Mouse (Mus musculus) midbrain, embryonic 10.5 days (tissue): ENCODE results near the gene Tle4. TPM values are rescaled to one million over a fixed set of nuclear protein-coding genes. Genes with fewer than 3 reads are reported as not detected.
A peak's percentile ranks its signal among the peaks of the same experiment; 100 is the strongest.
"Not testable (repeated sequence)": the region's sequence is repeated elsewhere in the genome, so short reads cannot be mapped to it uniquely, and the experiment has no call there.

ENCODE experiments used
- DNase-seq: peaks from one replicate; pipeline ENCODE4 v3.0.0-alpha.2; 2017; ENCODE audit warnings: low spot score
- H3K27ac ChIP-seq: fragments of 300-500 bp; sonication (generic); replicated peaks from 2 replicates; pipeline ENCODE4 v1.5.1; 2016; ENCODE audit warnings: mild to moderate bottlenecking
- H3K27me3 ChIP-seq: fragments of 300-500 bp; sonication (generic); 2 replicates; pipeline ENCODE4 v1.6.1; 2016; ENCODE audit warnings: low read depth, mild to moderate bottlenecking; ENCODE audit not compliant: poor library complexity, severe bottlenecking
- H3K36me3 ChIP-seq: fragments of 300-500 bp; sonication (generic); 2 replicates; pipeline ENCODE4 v1.6.1; 2016; ENCODE audit warnings: mild to moderate bottlenecking, moderate library complexity
- H3K4me1 ChIP-seq: fragments of 300-500 bp; sonication (generic); 2 replicates; pipeline ENCODE4 v1.6.1; 2016
- H3K4me3 ChIP-seq: fragments of 300-500 bp; sonication (generic); 2 replicates; pipeline ENCODE4 v1.5.1; 2016; ENCODE audit warnings: mild to moderate bottlenecking, moderate library complexity
- H3K9me3 ChIP-seq: fragments of 300-500 bp; sonication (generic); replicated peaks from 2 replicates; pipeline ENCODE4 v1.6.1; 2016; ENCODE audit warnings: mild to moderate bottlenecking
- WGBS: fragments of 180-500 bp; shearing (Covaris S2); methylation state at CpG from one replicate; pipeline ENCODE4 v1.1.7; 2016; 5-methylcytosine and 5-hydroxymethylcytosine counted together
- polyA plus RNA-seq: library from polyadenylated mRNA; unstranded; fragments of >200 nt; fragmentation: Nextera tagmentation; extraction: Ambion mirVana; gene quantifications from 2 replicates; pipeline ENCODE4 v1.2.1, GENCODE M21; 2016

The Tle4 gene
- 19.0 and 23.6 TPM in 2 replicates for polyA plus RNA-seq

DNA sequence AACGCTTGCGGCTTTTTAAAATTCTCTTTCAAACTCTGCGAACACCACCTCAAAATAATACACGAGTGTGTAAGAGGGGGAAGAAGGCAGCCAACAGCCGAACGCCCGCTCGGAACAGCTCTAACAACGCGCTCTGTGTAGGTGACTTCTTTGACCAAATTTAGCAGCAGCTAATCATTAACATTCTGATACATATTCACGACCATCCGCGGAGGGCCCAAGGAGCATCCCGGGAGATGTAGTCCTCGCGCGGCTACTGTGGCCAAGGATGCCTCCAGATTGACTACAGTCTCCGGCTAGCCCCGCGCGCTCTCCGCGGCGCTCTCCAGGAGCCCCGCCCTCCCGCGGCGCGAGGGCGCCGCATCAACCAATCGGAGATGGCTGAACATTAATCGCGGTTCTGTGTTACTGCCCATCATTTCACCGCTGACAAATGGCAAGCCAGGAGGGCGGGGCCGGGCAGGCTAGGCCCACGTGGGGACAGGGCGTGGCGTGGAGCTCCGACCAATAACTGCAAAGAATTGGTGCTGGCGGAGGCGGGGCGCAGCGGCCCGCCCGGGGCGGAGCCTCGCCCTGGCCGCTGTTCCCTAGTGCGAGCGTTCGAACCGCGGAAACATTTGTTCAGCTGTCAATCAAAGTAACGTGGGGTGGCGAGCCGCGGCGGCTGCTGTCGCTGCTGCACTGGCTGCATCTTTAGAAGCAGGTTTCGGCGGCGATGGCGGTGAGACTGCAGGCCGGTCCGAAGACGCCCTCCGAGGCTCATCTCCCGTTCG lies at the start of gene Tle4:
TSS of gene Tle4 (minus strand) at position 135 of the 773 bp plus-strand sequence.
- H3K27me3 ChIP-seq, result peaks cover 33% of the 10 kb centered on the region
- peaks cover 50% of the 10 kb centered on the region for H3K4me1 ChIP-seq
- under 1% methylated on average over 71 of the region's 71 CpGs for WGBS

DNA sequence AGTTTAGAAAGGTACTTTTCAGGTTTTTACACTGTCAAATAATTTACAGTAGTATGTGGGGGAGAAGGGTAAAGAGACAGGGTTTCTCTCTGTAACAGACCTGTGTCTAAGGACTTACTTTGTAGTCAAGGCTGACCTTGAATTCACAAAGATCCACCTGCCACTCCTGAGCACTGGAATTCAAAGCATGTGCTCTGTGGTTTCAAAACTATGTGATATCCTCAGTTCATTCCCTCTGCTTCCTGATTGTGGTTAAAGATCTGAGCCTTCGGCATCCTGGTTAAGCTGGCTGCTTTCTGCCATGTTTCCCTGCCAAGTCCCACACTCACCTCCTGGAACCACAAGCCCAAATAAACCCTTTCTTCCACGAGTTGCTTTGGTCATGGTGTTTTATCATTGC lies 47.8 kb upstream of the Tle4 start:
- Histone ChIP-seq H3K36me3 (no peaks in the 10 kb centered on the region), H3K4me3 (no peak overlapping the region), H3K27ac (no peak overlapping the region), H3K4me1 (no peaks in the 10 kb centered on the region), H3K9me3 (no peaks in the 10 kb centered on the region), H3K27me3 (no peaks in the 10 kb centered on the region)
- 85% methylated on average over 2 of the region's 2 CpGs for WGBS
- DNase-seq, result no peak

More for the DNA sequence above, at the start of gene Tle4:
- peak; percentile 100 for DNase-seq
- H3K4me3 ChIP-seq, result peak within 1 kb of the TSS; percentile 90
- peaks cover 3% of the 10 kb centered on the region for H3K36me3 ChIP-seq
- peak within 1 kb of the TSS; percentile 98 for H3K27ac ChIP-seq
- H3K9me3 ChIP-seq, result no peaks in the 10 kb centered on the region

DNA sequence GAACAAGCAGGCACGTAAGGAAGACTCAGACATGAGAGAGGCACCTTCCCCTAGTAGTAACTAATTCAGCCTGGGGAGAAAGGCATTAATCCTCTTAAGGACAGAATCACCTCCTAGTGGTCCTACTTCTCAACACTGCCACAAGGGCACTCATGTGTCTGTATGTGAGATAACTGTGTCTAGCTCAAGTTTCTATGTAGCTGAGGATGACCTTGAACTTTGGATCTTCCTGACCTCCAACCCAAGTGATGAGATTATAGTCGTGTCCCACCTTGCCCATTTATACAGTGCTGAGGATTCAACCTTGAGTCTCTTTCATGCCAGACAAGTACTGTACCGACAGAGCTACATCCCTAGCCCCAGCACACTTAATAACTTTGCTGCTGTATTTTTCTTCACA lies 46.9 kb upstream of the Tle4 start:
- no peaks in the 10 kb centered on the region for H3K27me3 ChIP-seq
- WGBS, result 75% methylated on average over 3 of the region's 3 CpGs
- no peak overlapping the region for H3K4me3 ChIP-seq
- no peaks in the 10 kb centered on the region for H3K9me3 ChIP-seq
- no peak overlapping the region for H3K27ac ChIP-seq
- H3K4me1 ChIP-seq, result no peaks in the 10 kb centered on the region
- no peak for DNase-seq
- no peaks in the 10 kb centered on the region for H3K36me3 ChIP-seq

DNA sequence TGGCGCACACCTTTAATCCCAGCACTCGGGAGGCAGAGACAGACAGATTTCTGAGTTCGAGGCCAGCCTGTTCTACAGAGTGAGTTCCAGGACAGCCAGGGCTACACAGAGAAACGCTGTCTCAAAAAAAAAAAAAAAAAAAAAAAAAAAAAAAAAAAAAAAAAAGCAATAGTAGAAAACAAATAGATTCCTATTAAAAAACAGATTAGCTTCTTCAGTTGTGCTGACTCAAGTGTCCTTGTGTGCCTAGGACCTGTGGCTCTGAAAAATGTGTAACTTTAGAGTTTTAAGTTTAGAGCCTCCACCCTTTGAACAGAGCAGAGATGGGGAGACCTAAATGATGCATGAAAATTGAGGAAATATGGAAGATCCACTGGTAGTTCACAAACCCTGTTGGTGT lies 45.2 kb upstream of the Tle4 start:
- H3K36me3 ChIP-seq, H3K9me3 ChIP-seq, H3K27me3 ChIP-seq, H3K4me3 ChIP-seq, DNase-seq, H3K27ac ChIP-seq, H3K4me1 ChIP-seq: not testable (repeated sequence)
- WGBS, result 89% methylated on average over 4 of the region's 4 CpGs

DNA sequence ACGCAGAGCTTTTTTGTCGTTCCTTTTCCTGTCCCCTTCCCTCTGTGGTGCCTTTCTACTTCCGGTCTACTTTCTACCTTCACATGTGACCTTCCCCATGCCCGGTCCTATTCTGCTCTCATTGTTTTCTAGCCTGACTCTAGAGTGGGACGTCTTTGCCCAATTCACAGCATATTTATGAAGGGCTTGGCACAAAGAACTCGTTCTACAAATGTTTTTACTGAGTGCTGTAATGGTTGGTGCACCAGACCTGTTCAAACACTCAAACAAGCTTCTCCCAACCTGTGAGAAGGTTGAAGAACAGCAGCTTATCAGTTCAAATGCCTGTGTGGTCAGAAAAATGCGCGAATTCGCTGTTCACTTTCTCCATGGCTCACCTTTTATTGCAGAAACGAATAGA lies 44.8 kb upstream of the Tle4 start:
- Histone ChIP-seq H3K36me3 (no peaks in the 10 kb centered on the region), H3K4me3 (no peak overlapping the region), H3K9me3 (no peaks in the 10 kb centered on the region), H3K27me3 (0 out of 2 replicates have a peak, but pooled peaks cover 4% of the 10 kb centered on the region), H3K4me1 (no peaks in the 10 kb centered on the region), H3K27ac (no peak overlapping the region)
- no peak for DNase-seq
- WGBS, result 88% methylated on average over 10 of the region's 10 CpGs

GRCm38 (mm10) chr19:14635213-14635928 lies 37.5 kb upstream of the Tle4 start:
- H3K4me3 ChIP-seq, result no peak overlapping the region
- no peaks in the 10 kb centered on the region for H3K36me3 ChIP-seq
- H3K27ac ChIP-seq, result no peak overlapping the region
- no peaks in the 10 kb centered on the region; the same call in 1 of the 2 replicates for H3K9me3 ChIP-seq
- H3K27me3 ChIP-seq, result 0 out of 2 replicates have a peak, but pooled peaks cover 4% of the 10 kb centered on the region
- 64% methylated on average over 10 of the region's 10 CpGs for WGBS
- no peak for DNase-seq
- peaks cover 4% of the 10 kb centered on the region; the same call in 1 of the 2 replicates for H3K4me1 ChIP-seq

GRCm38 (mm10) chr19:14623355-14623754 lies 25.5 kb upstream of the Tle4 start:
- Histone ChIP-seq H3K9me3 (no peaks in the 10 kb centered on the region), H3K4me1 (no peaks in the 10 kb centered on the region), H3K27me3 (0 out of 2 replicates have a peak, but pooled peaks cover 4% of the 10 kb centered on the region), H3K36me3 (no peaks in the 10 kb centered on the region), H3K27ac (no peak overlapping the region), H3K4me3 (no peak overlapping the region)
- no peak for DNase-seq
- WGBS, result 83% methylated on average over 4 of the region's 4 CpGs

- H3K27me3 ChIP-seq, result peaks cover 8% of the 10 kb centered on the region
- H3K27ac ChIP-seq, result no peak overlapping the region
- DNase-seq, result no peak
- no peaks in the 10 kb centered on the region for H3K36me3 ChIP-seq
- 94% methylated on average over 1 of the region's 1 CpGs for WGBS
- no peak overlapping the region for H3K4me3 ChIP-seq
- H3K4me1 ChIP-seq, result no peaks in the 10 kb centered on the region
- no peaks in the 10 kb centered on the region for H3K9me3 ChIP-seq
These were observed 22.7 kb upstream of the Tle4 start for GRCm38 (mm10) chr19:14620534-14620933.

DNA sequence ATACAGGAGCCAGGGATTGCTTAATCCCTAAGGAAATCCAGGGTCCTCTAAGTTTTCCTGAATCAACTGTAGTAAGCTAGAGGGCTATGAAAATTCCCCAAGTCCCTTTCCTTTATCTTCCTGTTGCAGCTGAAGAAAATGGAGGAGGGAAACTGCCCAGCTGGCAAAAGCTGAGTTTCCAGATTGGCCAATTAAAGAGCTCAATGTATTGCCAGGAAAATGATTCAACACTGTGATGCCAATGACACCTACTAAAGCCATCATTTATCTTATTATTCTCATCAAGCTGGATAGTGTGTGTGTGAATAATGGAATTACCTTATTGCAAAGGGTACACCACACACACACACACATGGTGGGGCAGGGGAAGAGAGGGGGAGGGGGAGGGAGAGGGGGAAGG lies 22.0 kb upstream of the Tle4 start:
- no peaks in the 10 kb centered on the region for H3K9me3 ChIP-seq
- no peaks in the 10 kb centered on the region for H3K36me3 ChIP-seq
- DNase-seq, result no peak
- H3K4me3 ChIP-seq, result no peak overlapping the region
- H3K4me1 ChIP-seq, result no peaks in the 10 kb centered on the region
- peaks cover 10% of the 10 kb centered on the region for H3K27me3 ChIP-seq
- no peak overlapping the region for H3K27ac ChIP-seq

DNA sequence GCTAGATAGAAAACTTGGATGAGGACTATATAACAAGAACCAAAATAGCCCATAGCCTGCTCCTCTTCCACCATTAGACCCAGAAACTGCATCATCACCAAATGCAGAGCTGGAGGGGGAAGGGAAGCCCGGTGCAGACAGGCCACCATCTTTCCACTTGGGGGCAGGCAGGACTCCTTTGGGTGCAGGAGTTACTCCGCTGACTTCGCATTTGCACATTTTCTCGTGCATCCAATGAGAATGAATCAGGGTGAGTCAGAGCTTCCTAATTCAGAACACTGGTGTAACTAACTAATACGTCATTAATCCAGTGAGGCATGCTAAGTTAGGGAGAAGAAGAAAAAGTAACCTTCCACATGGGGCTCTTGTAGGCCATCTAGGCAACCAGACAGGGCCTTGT lies 17.0 kb upstream of the Tle4 start:
- Histone ChIP-seq H3K9me3 (no peaks in the 10 kb centered on the region), H3K27ac (no peak overlapping the region), H3K4me1 (no peaks in the 10 kb centered on the region), H3K36me3 (no peaks in the 10 kb centered on the region), H3K27me3 (peaks cover 13% of the 10 kb centered on the region), H3K4me3 (no peak overlapping the region)
- 87% methylated on average over 5 of the region's 5 CpGs for WGBS
- no peak for DNase-seq

- Histone ChIP-seq H3K36me3 (no peaks in the 10 kb centered on the region), H3K9me3 (no peaks in the 10 kb centered on the region), H3K4me1 (no peaks in the 10 kb centered on the region), H3K27me3 (peaks cover 13% of the 10 kb centered on the region), H3K4me3 (no peak overlapping the region), H3K27ac (no peak overlapping the region)
- no peak for DNase-seq
- 74% methylated on average over 8 of the region's 8 CpGs for WGBS
These were observed 12.9 kb upstream of the Tle4 start for GRCm38 (mm10) chr19:14610542-14611317.

DNA sequence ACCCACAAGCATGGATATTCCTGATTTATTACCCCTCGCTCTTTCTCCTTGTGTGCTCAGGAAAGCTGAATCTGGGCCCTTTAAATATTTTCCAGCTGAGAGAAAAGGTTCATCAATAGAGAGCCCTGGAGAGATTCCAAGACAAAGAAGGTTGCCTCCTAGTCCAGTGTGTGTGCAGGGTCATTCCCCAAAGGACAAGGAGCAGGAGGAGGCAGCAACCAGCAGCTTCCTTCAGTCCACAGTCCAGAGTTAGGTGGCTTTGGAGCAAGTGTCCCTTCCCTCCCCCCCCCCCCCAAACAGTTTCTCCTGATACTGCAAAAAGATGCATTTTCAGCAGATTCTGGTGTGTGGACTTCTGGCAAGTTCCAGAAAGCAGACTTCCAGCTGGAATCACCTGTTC lies 3.0 kb upstream of the Tle4 start:
- Histone ChIP-seq H3K27me3 (peaks cover 52% of the 10 kb centered on the region), H3K27ac (no peak overlapping the region), H3K36me3 (no peaks in the 10 kb centered on the region), H3K4me1 (peaks cover 27% of the 10 kb centered on the region), H3K4me3 (no peak overlapping the region), H3K9me3 (no peaks in the 10 kb centered on the region)
- DNase-seq, result no peak
- 89% methylated on average over 1 of the region's 1 CpGs for WGBS
